Mouse (Mus musculus) heart, postnatal 0 days (tissue): ENCODE data around the gene Prmt9. TPM values are rescaled to one million over a fixed set of nuclear protein-coding genes. Genes with fewer than 3 reads are reported as not detected.

Experiments
- ATAC-seq: fragments of 200-750 bp; cut with Nextera tagmentation; 2 replicates; pipeline ENCODE4 v1.8.0; 2017; ENCODE audit warnings: low read depth, moderate number of reproducible peaks, moderate library complexity; ENCODE audit not compliant: insufficient read depth
- DNase-seq: peaks from one replicate; pipeline ENCODE4 v3.0.0-alpha.2; 2016; ENCODE audit warnings: low spot score
- H3K27ac ChIP-seq: fragments of 300-500 bp; sonication (generic); 2 replicates; pipeline ENCODE4 v1.5.1; 2014; ENCODE audit warnings: low read depth, mild to moderate bottlenecking
- H3K27me3 ChIP-seq: fragments of 300-500 bp; sonication (generic); 2 replicates; pipeline ENCODE4 v1.6.1; 2014; ENCODE audit warnings: low read length, mixed read lengths; ENCODE audit not compliant: control insufficient read depth, insufficient read depth
- H3K36me3 ChIP-seq: fragments of 300-500 bp; sonication (generic); replicated peaks from 2 replicates; pipeline ENCODE4 v1.6.1; 2014; ENCODE audit warnings: low read length, mixed read lengths; ENCODE audit not compliant: control insufficient read depth, insufficient read depth
- H3K4me1 ChIP-seq: fragments of 300-500 bp; sonication (generic); 2 replicates; pipeline ENCODE4 v1.6.1; 2014; ENCODE audit warnings: antibody characterized with exemption; ENCODE audit not compliant: control insufficient read depth, insufficient read depth
- H3K4me2 ChIP-seq: fragments of 300-500 bp; sonication (generic); 2 replicates; pipeline ENCODE4 v1.6.1; 2014; ENCODE audit warnings: low read depth, mild to moderate bottlenecking, low read length, moderate library complexity
- H3K4me3 ChIP-seq: fragments of 300-500 bp; sonication (generic); 2 replicates; pipeline ENCODE4 v1.5.1; 2014; ENCODE audit warnings: low read depth, low read length
- H3K9ac ChIP-seq: fragments of 300-500 bp; sonication (generic); replicated peaks from 2 replicates; pipeline ENCODE4 v1.6.1; 2014; ENCODE audit warnings: low read depth, low read length, mixed read lengths
- H3K9me3 ChIP-seq: fragments of 300-500 bp; sonication (generic); replicated peaks from 2 replicates; pipeline ENCODE4 v1.6.1; 2016; ENCODE audit warnings: low read length; ENCODE audit not compliant: control insufficient read depth
- CTCF ChIP-seq: IDR thresholded peaks from 2 replicates; pipeline ENCODE4 v1.5.1; 2016; ENCODE audit warnings: antibody characterized with exemption, control low read depth, low read depth
- EP300 ChIP-seq: IDR thresholded peaks from 2 replicates; pipeline ENCODE4 v1.6.1; 2016; ENCODE audit warnings: antibody characterized with exemption, low read depth
- WGBS: fragments of 180-500 bp; shearing (Covaris S2); extraction: QIAGEN DNeasy Blood & Tissue Kit; methylation state at CpG from one replicate; pipeline ENCODE4 v1.1.7; 2014; 5-methylcytosine and 5-hydroxymethylcytosine counted together
- polyA plus RNA-seq: library from polyadenylated mRNA; unstranded; fragments of >200 nt; fragmentation: Nextera tagmentation; extraction: Ambion mirVana; gene quantifications from 2 replicates; pipeline ENCODE4 v1.2.1, GENCODE M21; 2015
- total RNA-seq: library from RNA; depleted of rRNA; stranded (reverse); fragments of >200 nt; gene quantifications from 2 replicates; pipeline ENCODE4 v1.2.3, GENCODE M21; 2014; ENCODE audit warnings: low replicate concordance; rRNA removed

Prmt9 gene
- total and polyA plus RNA-seq, 2 experiments from 2014 or later, result 14.9 to 15.1 TPM

DNA sequence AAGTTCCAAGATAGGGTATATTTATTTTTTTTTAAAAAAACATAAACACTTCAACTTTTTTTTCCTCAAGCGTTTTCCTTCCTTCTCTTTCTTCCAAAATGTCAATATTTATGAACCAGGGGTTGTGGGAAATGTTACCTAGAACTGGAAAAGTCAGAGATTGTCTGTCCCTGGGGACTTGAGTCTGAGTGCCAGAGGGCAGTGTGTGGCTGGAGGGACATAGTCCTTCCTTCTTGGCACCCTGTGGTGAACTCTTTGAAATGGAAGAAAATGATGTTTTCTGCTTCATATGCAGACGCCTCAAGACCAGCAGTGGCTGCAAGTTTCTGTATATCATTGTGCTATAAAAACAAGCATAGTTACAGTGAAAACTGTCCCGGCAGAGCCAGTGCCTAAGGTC, 81.5 kb downstream of the Prmt9 start:
- no peak for DNase-seq
- no peak for ATAC-seq
- Histone ChIP-seq H3K9me3 (no peaks in the 10 kb centered on the region), H3K4me2 (no peak overlapping the region), H3K27me3 (no peaks in the 10 kb centered on the region), H3K27ac (no peak overlapping the region), H3K9ac (no peak overlapping the region), H3K4me1 (no peaks in the 10 kb centered on the region), H3K4me3 (no peak overlapping the region), H3K36me3 (no peaks in the 10 kb centered on the region)
- TF ChIP-seq CTCF (no peak), EP300 (no peak)
- WGBS, result 66% methylated on average over 3 of the region's 3 CpGs

Other genes starting within 250 kb of the Prmt9 start
- 33.3 and 37.8 TPM in 2 replicates for gene Arhgap10, start 31.4 kb upstream of the Prmt9 start, total RNA-seq
- 23.6 and 25.5 TPM in 2 replicates for gene Arhgap10, start 31.4 kb upstream of the Prmt9 start, polyA plus RNA-seq
- 11.9 and 17.5 TPM in 2 replicates for gene Tmem184c, start 61.3 kb downstream of the Prmt9 start, total RNA-seq
- 17.1 and 18.9 TPM in 2 replicates for gene Tmem184c, start 61.3 kb downstream of the Prmt9 start, polyA plus RNA-seq
- gene Ednra, start 175.1 kb downstream of the Prmt9 start, total RNA-seq, result 37.0 and 43.7 TPM in 2 replicates
- 25.5 and 35.2 TPM in 2 replicates for gene Ednra, start 175.1 kb downstream of the Prmt9 start, polyA plus RNA-seq